Mouse (Mus musculus): ENCODE results near the gene Ptov1. TPM values are rescaled to one million over a fixed set of nuclear protein-coding genes. Genes with fewer than 3 reads are reported as not detected.
"Not testable (repeated sequence)": the region's sequence is repeated elsewhere in the genome, so short reads cannot be mapped to it uniquely, and the experiment has no call there.

Gene Ptov1
- polyA plus RNA-seq, 1 experiment = 141 TPM

- 24% methylated on average over 4 of the region's 4 CpGs for WGBS
- no peak for DNase-seq (ENCODE audit: low read depth, low spot score)
These were observed 21.1 kb upstream of the Ptov1 start for GRCm38 (mm10) chr7:44890737-44891136.

GRCm38 (mm10) chr7:44890180-44890579, 20.6 kb upstream of the Ptov1 start:
- DNase-seq (ENCODE audit: low read depth, low spot score) = no peak

DNA sequence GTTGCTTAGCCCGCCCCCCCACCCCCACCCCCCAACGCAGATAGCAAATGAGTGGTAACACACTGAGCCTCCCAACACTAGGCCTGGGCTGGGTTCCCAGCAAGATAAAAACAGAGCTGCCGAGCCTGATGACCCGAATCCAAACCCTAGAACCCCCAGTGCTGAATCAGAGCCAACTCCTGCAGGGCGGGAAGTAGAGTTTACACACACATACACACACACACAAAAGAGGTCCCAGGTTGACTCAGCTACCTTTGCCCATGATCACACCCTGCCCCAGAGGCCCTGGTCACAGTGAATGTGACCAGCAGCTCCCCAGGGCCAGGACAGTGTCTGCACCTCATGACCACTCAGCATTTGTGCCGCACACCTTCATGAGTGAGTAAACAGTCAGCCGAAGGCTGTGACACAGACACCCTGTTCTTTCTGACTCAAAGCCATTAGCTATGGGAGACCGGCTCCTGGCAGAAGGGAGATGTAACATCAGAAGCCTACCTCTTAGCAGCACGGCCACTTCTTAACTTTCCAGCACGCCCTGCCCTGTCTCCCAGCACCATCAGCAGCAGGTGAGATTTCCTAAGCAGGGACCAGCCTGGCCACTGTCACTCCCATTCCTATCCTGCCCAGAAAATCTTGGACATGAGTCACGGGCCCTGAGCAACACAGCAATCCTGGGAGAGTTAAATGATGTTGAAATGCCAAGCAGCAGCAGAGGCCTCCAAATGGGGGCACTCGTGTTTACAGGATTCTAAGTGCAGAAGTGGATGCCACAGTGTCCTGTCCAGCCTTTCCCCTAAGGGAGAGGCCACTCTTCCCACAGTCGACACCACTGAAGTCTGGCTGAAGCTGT, 18.9 kb upstream of the Ptov1 start:
- no peak for DNase-seq (ENCODE audit: low read depth, low spot score)
- 77% methylated on average over 13 of the region's 13 CpGs for WGBS

More at GRCm38 (mm10) chr7:44890180-44890579, 20.6 kb upstream of the Ptov1 start:
- 49% methylated on average over 7 of the region's 7 CpGs for WGBS

DNA sequence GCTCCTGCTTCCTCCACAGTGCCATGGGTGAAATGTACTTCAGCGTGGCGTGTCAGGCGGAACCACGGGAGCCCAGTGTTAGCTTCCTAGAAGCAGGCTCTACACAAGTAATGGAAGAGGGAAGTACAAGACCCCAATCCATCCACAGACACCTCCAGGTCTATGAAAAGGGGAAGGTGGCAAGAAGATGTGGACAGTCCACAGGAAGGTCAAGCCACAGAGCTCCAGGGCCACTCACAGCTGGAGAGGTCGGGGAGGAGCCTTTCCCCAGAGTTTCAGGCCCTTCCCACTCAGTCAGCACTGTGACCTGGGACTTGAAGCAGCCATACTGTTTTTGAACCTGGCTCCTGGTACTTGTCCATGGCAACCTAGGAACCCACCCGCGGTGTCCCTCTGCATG, 17.4 kb upstream of the Ptov1 start:
- WGBS = 83% methylated on average over 7 of the region's 7 CpGs

DNA sequence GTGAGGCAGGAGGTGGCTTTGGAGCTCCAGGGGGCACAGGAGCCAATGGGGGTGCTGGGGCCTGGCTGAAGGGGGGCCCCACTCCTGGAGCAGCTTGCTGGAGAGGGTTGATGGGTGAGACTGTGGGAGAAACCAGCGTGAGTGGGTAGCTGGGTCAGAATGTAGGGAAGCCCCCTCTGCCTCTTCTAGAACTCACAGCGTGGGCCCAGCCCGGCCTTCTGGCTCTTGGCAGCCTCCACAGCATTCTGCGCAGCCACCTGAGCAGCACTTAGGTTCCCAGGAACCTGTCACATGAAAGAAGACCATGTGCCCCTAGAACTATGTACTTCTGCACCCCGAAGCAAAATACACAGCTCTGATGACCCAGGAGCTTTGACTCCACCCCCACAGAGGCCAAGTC, 15.0 kb upstream of the Ptov1 start:
- WGBS = 93% methylated on average over 5 of the region's 5 CpGs
- DNase-seq (ENCODE audit: low read depth, low spot score) = no peak

More for the DNA sequence above, 17.4 kb upstream of the Ptov1 start:
- no peak for DNase-seq (ENCODE audit: low read depth, low spot score)

DNA sequence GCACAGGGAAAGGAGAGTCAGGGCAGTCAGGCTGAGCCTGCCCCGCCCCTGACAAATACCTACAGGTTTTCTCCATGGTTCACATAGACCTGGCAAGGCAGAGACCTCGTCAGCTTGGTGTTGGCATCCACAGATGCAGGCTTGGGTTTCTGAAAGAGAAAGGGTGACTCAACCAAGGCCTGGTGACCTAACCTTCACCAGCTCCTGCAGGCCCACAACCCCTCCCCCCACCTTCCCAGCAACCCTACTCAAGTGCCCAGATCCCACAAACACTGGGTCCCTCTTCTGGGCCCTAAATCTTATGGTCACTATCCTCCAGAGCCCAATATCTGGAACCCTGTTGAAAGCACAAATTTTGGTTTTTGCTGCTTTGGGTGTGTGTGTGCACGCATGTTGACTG, 13.4 kb upstream of the Ptov1 start:
- no peak for DNase-seq (ENCODE audit: low read depth, low spot score)
- 92% methylated on average over 3 of the region's 3 CpGs for WGBS

- no peak for DNase-seq (ENCODE audit: low read depth, low spot score)
- 86% methylated on average over 14 of the region's 14 CpGs for WGBS
These were observed 8.2 kb upstream of the Ptov1 start for GRCm38 (mm10) chr7:44877833-44878232.

- DNase-seq (ENCODE audit: low read depth, low spot score) = not testable (repeated sequence)
- WGBS = 91% methylated on average over 2 of the region's 2 CpGs
These were observed 2.2 kb upstream of the Ptov1 start for GRCm38 (mm10) chr7:44871774-44872173.

GRCm38 (mm10) chr7:44871181-44871580, 1.6 kb upstream of the Ptov1 start:
- WGBS = 89% methylated on average over 1 of the region's 1 CpGs
- no peak for DNase-seq (ENCODE audit: low read depth, low spot score)

GRCm38 (mm10) chr7:44870614-44871013, 1.0 kb upstream of the Ptov1 start:
- DNase-seq (ENCODE audit: low read depth, low spot score) = no peak
- WGBS = 82% methylated on average over 6 of the region's 6 CpGs

DNA sequence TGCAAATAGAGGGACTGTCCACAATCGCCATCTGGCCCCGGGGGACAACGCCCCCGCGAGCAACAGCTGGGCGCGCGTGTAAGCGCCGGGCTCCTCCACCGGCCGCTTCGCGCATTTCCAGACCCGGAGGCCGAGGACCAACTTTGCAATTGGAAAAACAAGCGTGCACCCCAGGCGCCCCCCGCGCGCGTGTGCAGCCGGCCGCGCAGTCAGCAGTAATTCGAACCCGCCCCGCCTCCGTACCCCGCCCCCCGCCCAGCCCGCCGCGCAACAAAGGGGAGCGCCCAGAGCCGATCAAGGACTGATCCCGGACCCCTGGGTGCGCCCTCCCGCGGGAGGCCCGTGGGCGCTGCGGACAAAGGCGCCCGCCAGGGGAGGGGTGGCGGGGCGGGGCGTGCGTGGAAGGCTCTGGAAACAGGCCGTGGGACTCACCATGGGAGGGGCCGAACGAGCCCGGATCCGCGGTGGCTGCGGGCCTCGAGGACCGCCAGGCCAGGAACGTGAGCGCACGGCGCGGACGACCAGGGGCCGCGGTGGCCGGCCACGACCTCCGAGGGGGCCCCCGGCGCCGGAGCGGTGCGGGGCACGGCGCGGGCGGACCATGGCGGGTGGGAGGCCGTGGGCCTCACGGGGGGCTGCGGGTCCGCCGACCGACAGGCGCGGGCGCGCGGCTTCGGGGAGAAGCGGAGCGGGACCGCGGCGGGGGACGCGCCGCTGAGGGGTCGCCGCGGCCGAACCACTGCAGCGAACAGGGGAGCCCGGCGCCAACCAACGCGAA, 480 bp downstream of the Ptov1 start:
- WGBS = under 1% methylated on average over 107 of the region's 108 CpGs
- no peak for DNase-seq (ENCODE audit: low read depth, low spot score)

DNA sequence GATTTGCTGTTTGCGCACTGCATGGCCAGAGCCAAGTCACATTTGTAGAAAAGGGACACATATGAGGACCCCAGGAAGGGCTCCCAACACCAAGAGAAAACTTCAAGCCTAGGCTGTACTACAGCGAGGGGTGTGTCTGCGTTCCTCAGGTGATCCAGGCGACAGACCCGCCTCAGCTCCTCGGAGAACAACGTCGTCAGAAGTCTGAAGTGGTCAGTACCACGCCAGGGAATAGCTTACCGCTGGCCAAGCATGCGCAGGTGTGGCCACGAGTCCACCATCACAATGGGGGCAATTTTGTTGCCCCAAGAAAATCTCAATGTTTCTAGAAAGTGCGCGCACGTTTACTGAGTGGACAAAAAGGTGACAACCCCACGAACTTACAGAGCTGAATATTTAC, 1.1 kb downstream of the Ptov1 start:
- DNase-seq (ENCODE audit: low read depth, low spot score) = no peak
- 4% methylated on average over 16 of the region's 16 CpGs for WGBS

GRCm38 (mm10) chr7:44867802-44868201, 1.8 kb downstream of the Ptov1 start:
- no peak for DNase-seq (ENCODE audit: low read depth, low spot score)
- 42% methylated on average over 9 of the region's 9 CpGs for WGBS

DNA sequence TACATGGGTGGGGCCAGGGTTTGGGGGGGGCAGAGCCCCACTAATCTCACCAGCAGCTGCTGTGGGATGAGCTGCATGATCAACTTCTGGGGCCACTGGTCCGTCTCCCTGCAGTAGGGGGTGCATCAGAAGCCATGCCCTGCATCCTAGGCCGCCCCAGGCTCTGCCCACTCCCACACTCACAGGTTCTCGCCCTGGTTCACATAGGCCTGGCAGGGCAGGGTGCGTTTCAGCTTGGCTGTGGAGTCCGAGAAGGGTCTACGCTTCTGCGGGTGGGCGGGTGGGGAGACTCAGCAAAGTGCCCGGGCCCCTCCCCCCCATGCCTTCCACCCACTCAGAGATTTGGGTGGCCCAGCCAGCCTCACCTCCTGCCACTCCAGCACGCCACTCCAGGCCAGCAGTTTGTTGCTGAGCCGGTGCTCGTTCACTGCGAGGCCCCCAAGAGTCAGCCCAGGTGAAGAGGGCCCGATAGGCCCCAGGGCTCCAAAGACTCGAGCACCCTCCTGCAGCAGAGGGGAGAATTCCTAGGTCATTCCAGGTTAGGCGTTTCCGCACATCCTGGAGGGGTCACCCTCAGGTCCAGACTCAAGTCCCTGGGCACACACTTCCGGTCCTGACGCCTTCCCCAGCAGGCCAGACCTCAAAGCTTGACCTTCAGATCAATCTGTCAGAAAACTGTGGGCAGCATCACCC, 2.4 kb downstream of the Ptov1 start:
- 65% methylated on average over 19 of the region's 19 CpGs for whole genome bisulfite sequencing

GRCm38 (mm10) chr7:44866276-44867009, 3.1 kb downstream of the Ptov1 start:
- no peak for DNase-seq (ENCODE audit: low read depth, low spot score)
- WGBS = 20% methylated on average over 15 of the region's 15 CpGs

More for the DNA sequence above, 2.4 kb downstream of the Ptov1 start:
- DNase-seq (ENCODE audit: low read depth, low spot score) = no peak

- no peak for DNase-seq (ENCODE audit: low read depth, low spot score)
- 75% methylated on average over 24 of the region's 24 CpGs for WGBS
These were observed 4.7 kb downstream of the Ptov1 start for GRCm38 (mm10) chr7:44864595-44865542.

- WGBS = 87% methylated on average over 11 of the region's 11 CpGs
- no peak for DNase-seq (ENCODE audit: low read depth, low spot score)
These were observed 5.5 kb downstream of the Ptov1 start for GRCm38 (mm10) chr7:44863982-44864494.

- 90% methylated on average over 14 of the region's 14 CpGs for WGBS
- DNase-seq (ENCODE audit: low read depth, low spot score) = no peak
These were observed 6.4 kb downstream of the Ptov1 start for GRCm38 (mm10) chr7:44863210-44863609.
